Mouse (Mus musculus) lung, adult 18-20 months (tissue): ENCODE measurements at regions not wholly inside any gene's neighbourhood (a gene's known extent, or its start where the extent isn't known, plus 50 kb on each side); places are given as distances from the start of the nearest gene placed in this dataset.

ENCODE experiments used
- DNase-seq, 2 experiments: peaks; one replicate each; pipeline ENCODE4 v3.0.0; 2022; ENCODE audit warnings: mixed read lengths in 2 of 2

DNA sequence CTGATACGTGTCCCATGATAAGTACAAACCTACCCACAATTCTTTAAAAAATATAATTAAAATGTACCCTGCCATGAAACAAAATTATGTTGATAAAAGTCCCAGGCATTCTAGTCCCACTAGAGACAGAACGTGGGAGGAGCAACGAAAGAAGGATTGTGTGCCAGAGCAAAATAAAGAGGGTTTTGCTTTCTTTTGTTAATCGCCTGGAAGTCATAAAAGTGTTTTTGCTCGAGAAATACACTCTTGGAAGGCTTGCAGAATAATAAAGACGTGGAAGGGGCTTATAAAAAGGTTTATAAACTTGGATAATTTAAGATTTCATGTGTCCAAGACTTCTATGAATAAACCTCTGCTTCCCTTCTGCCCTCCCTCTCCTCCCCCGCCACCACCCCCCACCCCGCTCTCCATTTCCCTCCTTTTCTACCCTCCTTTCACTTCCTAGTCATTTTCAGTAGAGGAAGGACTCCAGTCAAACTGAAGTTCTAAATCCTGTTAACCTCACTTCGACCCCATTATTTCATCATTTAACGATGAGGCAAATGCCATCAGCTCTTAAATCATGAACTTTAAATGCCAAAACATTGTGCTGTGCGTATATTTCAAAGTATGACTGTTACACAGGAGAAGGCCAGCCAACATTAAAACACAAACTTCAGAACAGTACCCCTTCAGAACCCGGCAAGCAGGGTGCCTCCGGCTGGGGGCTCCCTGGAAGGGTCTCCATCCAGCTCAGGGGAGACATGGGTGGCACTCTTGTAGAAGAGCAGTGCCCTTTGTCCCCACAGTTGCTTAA, 54.8 kb upstream of the Cep85l start:
- DNase-seq: peak in 1 of 2 experiments; percentile 23

DNA sequence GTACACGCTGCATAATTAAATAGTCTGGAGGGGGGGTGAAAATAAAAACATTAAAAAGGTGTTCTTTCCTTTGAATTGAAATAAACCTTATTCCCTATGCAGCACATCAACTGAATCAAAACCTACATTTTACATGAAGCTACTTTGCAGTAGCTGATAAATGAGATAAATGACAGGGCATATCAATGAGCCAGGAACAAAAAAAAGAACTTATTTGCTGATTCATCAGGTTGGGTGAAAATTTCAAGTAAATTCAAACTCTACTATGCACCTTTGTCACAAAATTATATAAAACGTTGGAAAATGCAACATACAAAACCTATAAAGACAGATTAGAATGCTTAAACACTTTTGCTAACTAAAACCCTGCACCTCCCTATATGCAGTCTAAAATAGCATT, 53.0 kb upstream of the Cep85l start:
- DNase-seq: no peak

DNA sequence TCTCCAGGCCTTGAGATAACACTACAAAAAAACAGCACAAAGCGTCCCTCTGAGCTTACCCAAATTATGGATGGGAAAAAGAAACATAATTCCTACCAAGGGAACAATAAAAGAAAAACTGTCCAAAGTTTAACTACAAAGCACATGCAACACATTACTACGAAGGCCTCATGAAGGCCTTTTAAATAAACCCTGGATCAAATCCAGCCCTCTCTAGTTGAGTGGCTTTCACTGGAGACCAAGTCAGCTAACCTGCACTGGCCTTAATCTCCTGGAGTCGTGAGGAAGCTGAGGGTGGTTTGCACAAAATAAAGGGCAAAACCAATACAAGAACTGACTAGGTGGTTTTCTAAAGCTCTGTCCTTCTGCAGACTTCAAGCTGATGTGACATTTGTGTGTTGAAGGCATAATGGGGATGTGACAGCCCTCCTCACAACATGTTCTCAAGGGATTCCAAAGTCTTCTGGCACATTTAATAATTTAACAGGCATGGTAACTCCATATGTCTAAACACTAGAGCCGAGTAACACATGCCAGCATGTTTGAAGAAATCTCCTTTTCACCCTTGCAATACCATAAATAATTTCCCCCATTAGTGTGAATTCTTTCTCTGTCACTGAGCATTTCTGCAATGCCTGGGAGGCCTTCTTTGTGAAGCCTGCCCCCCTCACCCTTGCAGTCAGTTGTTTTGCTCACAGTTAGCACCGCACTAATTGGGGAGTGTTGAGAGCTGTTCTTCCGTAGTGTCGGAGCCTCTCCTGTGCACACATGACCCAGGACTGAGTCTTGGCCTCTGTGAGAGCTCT, 50.0 kb upstream of the Cep85l start:
- no peak for DNase-seq
